Mouse (Mus musculus): ENCODE measurements around the gene Zfp655. TPM values are rescaled to one million over a fixed set of nuclear protein-coding genes. Genes with fewer than 3 reads are reported as not detected.
"Not testable (repeated sequence)": the region's sequence is repeated elsewhere in the genome, so short reads cannot be mapped to it uniquely, and the experiment has no call there.

Zfp655 gene
- polyA plus RNA-seq, 1 experiment = 14.2 TPM

DNA sequence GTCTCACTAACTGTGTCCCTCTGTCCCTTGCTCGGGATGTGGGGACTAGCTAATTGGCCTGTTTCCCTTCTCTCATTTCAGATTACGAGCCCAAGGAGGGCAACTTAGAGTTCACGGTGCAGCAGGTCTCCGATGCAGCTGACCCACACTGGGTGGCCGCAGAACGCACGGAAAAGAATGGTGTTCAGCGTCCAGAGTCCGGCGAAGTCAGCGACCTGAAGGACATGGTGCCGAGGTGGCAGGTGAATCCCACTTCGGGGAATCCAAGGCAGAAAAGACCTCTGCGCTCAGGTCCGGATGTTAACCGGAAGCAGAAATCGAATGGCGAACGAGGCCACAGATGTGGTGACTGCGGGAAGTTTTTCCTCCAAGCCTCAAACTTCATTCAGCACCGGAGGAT, 13.3 kb upstream of the Zfp655 start:
- DNase-seq (ENCODE audit: low read depth, low spot score) = no peak
- WGBS = 93% methylated on average over 21 of the region's 21 CpGs

DNA sequence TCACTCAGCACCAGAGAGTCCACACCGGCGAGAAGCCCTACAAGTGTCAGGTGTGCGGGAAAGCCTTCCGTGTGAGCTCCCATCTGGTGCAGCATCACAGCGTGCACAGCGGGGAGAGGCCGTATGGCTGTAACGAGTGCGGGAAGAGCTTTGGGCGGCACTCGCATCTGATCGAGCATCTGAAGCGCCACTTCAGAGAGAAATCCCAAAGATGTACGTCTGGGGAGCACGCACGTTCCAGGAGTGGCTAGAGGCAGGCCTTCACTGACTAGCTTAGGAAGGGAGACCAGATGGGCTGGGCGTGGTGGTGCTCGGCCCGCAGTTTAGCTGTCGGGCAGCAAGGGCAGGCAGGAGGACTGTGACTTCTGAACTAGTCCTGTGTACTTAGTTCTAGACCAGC, 12.8 kb upstream of the Zfp655 start:
- no peak for DNase-seq (ENCODE audit: low read depth, low spot score)
- WGBS = 91% methylated on average over 20 of the region's 20 CpGs

- 96% methylated on average over 8 of the region's 8 CpGs for WGBS
- DNase-seq (ENCODE audit: low read depth, low spot score) = no peak
Observed at GRCm38 (mm10) chr5:145219981-145220380, 11.5 kb upstream of the Zfp655 start.

- DNase-seq (ENCODE audit: low read depth, low spot score) = no peak
- WGBS = 32% methylated on average over 5 of the region's 5 CpGs
Observed at GRCm38 (mm10) chr5:145222840-145223239, 8.7 kb upstream of the Zfp655 start.

DNA sequence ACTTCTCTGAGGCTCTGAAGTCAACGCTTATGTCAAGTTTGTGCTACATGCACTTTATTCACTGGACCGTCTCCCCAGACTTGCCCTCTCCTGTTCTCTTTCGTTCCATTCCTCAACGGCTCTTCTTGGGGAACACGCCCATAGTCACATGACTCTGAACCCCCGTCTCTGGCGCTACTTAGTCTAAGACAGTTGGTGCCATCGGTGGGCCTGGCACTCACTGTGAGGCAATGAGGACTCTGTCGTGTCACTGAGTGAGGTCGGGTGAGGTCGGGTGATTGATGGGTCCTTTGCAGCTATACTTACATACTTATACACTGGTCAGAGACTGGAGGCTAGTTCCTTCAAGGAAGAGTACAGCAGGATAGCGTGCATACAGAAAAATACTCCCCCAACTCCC, 8.1 kb upstream of the Zfp655 start:
- WGBS = 47% methylated on average over 12 of the region's 12 CpGs
- DNase-seq (ENCODE audit: low read depth, low spot score) = no peak

DNA sequence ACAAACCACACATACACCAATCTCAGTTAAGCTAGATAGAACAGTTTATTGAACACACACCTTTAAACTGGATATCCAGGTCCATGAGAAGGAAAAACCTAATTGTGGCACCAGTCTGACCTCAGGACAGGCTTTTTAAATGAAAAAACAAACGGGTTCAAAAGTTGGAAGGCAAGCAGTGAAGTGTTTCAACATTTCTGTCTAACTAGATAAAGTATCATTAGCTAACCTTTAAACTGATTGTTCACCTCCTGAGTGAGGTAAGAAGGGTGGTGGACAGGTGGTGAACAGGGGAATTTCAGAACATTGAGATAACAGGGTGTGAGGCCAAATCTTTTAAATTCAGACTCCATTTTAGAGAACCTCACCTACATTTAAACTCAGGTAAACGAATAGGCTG, 5.1 kb upstream of the Zfp655 start:
- WGBS = 33% methylated on average over 2 of the region's 2 CpGs

DNA sequence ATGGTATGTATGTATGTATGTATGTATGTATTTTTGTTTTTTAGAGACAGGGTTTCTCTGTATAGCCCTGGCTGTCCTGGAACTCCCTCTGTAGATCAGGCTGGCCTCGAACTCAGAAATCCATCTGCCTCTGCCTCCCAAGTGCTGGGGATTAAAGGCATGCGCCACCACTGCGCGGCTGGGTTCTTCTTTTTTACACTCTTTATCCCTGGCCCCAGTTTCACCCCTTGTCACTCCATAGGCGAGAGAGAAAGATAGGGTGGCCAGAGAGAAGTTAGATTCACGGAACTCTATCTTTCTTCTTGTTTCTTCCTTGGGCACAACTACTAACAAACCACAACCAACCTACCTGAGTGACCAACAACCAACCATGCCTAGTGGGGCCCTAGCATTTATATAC, 2.2 kb upstream of the Zfp655 start:
- WGBS = 84% methylated on average over 6 of the region's 6 CpGs
- DNase-seq (ENCODE audit: low read depth, low spot score) = not testable (repeated sequence)

More for the DNA sequence above, 5.1 kb upstream of the Zfp655 start:
- no peak for DNase-seq (ENCODE audit: low read depth, low spot score)

DNA sequence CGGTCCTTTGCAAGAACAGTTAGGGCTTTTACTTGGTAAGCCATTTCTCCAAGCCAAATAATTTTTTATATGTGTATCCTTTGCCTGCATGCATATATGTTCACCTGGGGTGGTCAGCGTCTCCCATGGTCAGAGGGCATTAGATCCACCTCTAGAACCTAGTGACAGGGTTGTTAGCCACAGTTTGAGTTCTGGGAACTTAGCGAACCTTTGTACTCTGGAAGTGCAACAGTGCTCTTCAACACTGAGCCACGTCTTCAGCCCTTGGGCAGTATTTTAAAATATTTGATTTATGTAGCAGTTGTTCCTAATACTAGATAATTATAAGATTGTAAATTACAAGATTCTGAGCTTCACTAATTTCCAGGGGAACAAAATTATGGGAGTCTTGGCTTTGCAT, 874 bp upstream of the Zfp655 start:
- DNase-seq (ENCODE audit: low read depth, low spot score) = no peak
- 90% methylated on average over 4 of the region's 4 CpGs for WGBS

GRCm38 (mm10) chr5:145231893-145232411, 437 bp downstream of the Zfp655 start:
- under 1% methylated on average over 45 of the region's 49 CpGs for WGBS
- no peak for DNase-seq (ENCODE audit: low read depth, low spot score)

DNA sequence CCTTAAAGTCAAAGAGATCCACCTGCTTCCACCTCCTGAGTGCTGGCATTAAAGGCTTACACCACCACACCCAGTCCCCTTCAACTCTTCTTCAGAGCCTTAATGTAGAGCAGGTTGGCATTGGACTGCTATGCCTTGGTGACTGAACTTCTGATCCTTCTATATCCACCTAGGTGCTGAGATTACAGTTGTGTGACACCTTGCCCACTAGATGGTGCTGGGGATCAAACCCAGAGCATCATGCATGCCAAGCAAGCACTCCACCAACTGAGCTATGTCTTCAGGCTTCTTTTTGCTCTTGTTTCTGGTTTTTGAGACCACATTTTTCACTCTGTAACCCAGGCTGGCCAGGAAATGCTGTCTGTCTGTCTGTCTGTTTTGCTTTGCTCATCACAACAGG, 3.1 kb downstream of the Zfp655 start:
- no peak for DNase-seq (ENCODE audit: low read depth, low spot score)

DNA sequence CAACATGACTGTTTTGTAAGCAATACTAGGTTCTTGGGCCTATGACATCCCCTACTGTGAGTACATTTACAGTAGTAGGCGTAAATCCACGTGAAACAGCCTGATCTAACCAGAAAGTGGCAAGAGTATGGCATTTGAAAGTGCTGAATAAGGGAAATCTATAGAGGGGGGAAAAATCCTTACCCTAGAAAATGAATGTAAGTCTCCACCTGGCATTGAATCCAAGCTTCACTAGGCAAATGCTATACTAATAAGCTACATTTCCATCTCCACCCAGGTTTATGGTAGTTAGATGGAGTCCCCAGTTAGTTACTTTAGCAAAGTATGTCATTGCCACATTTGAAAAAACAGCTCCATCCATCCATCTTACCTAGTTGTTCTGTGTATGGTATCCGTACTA, 18.0 kb downstream of the Zfp655 start:
- WGBS = 94% methylated on average over 3 of the region's 3 CpGs
- no peak for DNase-seq (ENCODE audit: low read depth, low spot score)

GRCm38 (mm10) chr5:145273568-145273967, 42.1 kb downstream of the Zfp655 start:
- WGBS = 88% methylated on average over 2 of the region's 2 CpGs
- not testable (repeated sequence) for DNase-seq (ENCODE audit: low read depth, low spot score)

- WGBS = 85% methylated on average over 2 of the region's 2 CpGs
- DNase-seq (ENCODE audit: low read depth, low spot score) = no peak
Observed at GRCm38 (mm10) chr5:145279948-145280347, 48.4 kb downstream of the Zfp655 start.

DNA sequence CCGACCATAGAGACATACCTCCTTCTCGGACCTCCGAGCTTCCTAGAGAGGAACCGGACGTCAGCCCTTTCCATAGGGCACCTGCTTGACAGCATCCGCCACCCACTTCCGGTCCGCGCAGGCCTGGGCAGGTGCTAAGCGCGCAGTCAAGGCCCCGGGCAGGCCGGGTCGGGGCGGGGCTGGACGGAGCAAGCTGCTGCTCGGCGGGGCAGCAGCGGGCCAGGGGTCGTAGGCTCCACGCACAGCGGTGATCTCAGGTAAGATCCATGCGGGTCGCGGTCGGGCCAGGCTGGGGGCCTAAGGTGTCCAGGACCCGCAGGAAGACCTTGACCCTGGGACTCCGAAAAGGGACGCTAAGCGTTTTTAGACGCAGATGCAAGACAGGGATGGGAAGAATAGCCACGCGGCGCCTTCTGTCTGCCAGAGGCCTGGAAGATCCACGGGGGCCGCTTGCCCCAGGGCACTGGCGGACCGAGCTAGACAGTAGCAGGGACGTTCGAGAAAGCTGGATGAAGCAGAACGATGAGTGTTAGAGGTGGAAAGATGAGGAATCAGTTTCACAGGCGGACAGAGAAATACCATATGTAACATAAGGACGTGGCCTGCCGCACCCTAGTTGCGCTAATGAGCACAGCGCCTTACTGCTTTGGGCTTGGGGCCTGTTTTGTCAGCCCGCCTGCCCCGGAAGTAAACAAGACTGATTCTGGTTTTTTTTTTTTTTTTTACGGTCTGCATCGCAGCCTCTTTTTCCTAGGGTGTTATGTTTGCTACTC, 49.0 kb downstream of the Zfp655 start, which contains the start of gene Zscan25:
Zscan25 (plus strand) TSS at position 130 of the 773 bp plus-strand sequence.
- DNase-seq (ENCODE audit: low read depth, low spot score) = peak; percentile 86
- WGBS = under 1% methylated on average over 50 of the region's 50 CpGs

DNA sequence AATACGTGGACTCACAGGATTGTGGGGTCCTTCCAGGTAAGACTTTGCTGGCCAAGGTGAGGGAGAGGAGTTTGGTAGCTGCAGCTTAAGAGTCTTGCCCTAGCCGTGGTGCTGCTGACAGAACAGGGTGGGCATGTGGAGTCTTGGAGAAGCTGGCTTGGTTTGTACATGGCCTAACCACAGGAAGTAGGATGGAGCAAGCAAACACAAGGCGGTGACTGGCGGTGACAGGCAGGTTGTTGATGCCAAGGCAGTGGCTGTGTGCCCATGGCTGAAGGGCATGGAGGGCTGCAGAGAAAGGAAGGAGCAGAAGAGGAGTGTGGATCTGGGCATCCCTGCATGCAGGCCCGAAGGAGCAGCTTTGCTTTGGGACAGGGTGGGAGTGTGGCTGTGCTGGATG, 56.9 kb downstream of the Zfp655 start:
- DNase-seq (ENCODE audit: low read depth, low spot score) = no peak
- 91% methylated on average over 5 of the region's 5 CpGs for WGBS

GRCm38 (mm10) chr5:145290697-145291096, 59.2 kb downstream of the Zfp655 start:
- WGBS = 96% methylated on average over 16 of the region's 16 CpGs
- no peak for DNase-seq (ENCODE audit: low read depth, low spot score)

DNA sequence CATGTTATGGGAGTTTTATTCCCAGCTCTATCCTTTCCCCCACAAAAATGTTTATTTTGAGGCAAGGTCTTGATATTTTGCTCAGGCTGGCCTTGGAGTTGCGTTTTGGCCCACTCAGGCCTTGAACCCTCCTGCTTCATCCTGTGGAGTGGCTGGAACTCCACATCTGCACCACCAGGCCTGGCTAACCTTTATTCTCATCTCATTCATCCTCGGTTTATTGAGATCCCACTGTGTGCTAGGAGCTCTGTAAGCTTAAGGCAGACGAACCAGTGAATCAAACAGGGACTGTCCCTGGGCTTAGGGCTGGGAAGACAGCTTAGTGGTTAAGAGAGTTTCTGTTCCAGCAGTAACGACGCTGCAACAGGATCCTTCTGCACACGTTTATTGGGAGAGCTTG, 60.9 kb downstream of the Zfp655 start:
- no peak for DNase-seq (ENCODE audit: low read depth, low spot score)
- WGBS = 91% methylated on average over 6 of the region's 6 CpGs

Other genes starting within 250 kb of the Zfp655 start
- gene Gm4871, start 199.0 kb upstream of the Zfp655 start, polyA plus RNA-seq (2012; rRNA removed) = not detected in 2 replicates
- not detected in 2 replicates for gene 1700018F24Rik, start 188.7 kb upstream of the Zfp655 start, polyA plus RNA-seq (2012; rRNA removed)
- gene Arpc1a, start 147.9 kb upstream of the Zfp655 start, polyA plus RNA-seq (2012; rRNA removed) = 146 and 160 TPM in 2 replicates
- not detected in 2 replicates for gene Kpna7, start 147.7 kb upstream of the Zfp655 start, polyA plus RNA-seq (2012; rRNA removed)
- 768 and 891 TPM in 2 replicates for gene Arpc1b, start 117.5 kb upstream of the Zfp655 start, polyA plus RNA-seq (2012; rRNA removed)
- gene Pdap1, start 91.5 kb upstream of the Zfp655 start, polyA plus RNA-seq (2012; rRNA removed) = 25.6 and 26.0 TPM in 2 replicates
- gene Bud31, start 91.4 kb upstream of the Zfp655 start, polyA plus RNA-seq (2012; rRNA removed) = 70.3 and 82.2 TPM in 2 replicates
- 10.3 and 15.8 TPM in 2 replicates for gene Ptcd1, start 64.6 kb upstream of the Zfp655 start, polyA plus RNA-seq (2012; rRNA removed)
- gene Cpsf4, start 64.5 kb upstream of the Zfp655 start, polyA plus RNA-seq (2012; rRNA removed) = 34.0 and 34.6 TPM in 2 replicates
- gene Atp5j2, start 39.7 kb upstream of the Zfp655 start, polyA plus RNA-seq (2012; rRNA removed) = 335 and 350 TPM in 2 replicates
- gene Zkscan14, start 29.8 kb upstream of the Zfp655 start, polyA plus RNA-seq (2012; rRNA removed) = 4.7 and 5.7 TPM in 2 replicates
- 3.8 and 4.9 TPM in 2 replicates for gene Zkscan5, start 27.2 kb upstream of the Zfp655 start, polyA plus RNA-seq (2012; rRNA removed)
- 8.2 and 15.0 TPM in 2 replicates for gene Zscan25, start 48.8 kb downstream of the Zfp655 start, polyA plus RNA-seq (2012; rRNA removed)
- not detected in 2 replicates for gene Cyp3a57, start 113.6 kb downstream of the Zfp655 start, polyA plus RNA-seq (2012; rRNA removed)
- gene Cyp3a16, start 238.0 kb downstream of the Zfp655 start, polyA plus RNA-seq (2012; rRNA removed) = not detected in 2 replicates